Mouse (Mus musculus) neural tube, embryonic 12.5 days (tissue): ENCODE measurements at regions not wholly inside any gene's neighbourhood (a gene's known extent, or its start where the extent isn't known, plus 50 kb on each side); places are given as distances from the start of the nearest gene placed in this dataset.

Experiments used
- ATAC-seq: fragments of 200-750 bp; cut with Nextera tagmentation; 2 replicates; pipeline ENCODE4 v1.8.0; 2017; ENCODE audit warnings: low read depth, mild to moderate bottlenecking, moderate TSS enrichment, moderate library complexity; ENCODE audit not compliant: low FRiP score
- H3K27ac ChIP-seq: fragments of 300-500 bp; sonication (generic); 2 replicates; pipeline ENCODE4 v1.5.1; 2016
- H3K27me3 ChIP-seq: fragments of 300-500 bp; sonication (generic); replicated peaks from 2 replicates; pipeline ENCODE4 v1.6.1; 2016; ENCODE audit warnings: mild to moderate bottlenecking
- H3K36me3 ChIP-seq: fragments of 300-500 bp; sonication (generic); 2 replicates; pipeline ENCODE4 v1.6.1; 2016; ENCODE audit warnings: mild to moderate bottlenecking
- H3K4me1 ChIP-seq: fragments of 300-500 bp; sonication (generic); 2 replicates; pipeline ENCODE4 v1.6.1; 2016
- H3K4me2 ChIP-seq: fragments of 300-500 bp; sonication (generic); replicated peaks from 2 replicates; pipeline ENCODE4 v1.6.1; 2016; ENCODE audit warnings: mild to moderate bottlenecking
- H3K4me3 ChIP-seq: fragments of 300-500 bp; sonication (generic); 2 replicates; pipeline ENCODE4 v1.5.1; 2016
- H3K9ac ChIP-seq: fragments of 300-500 bp; sonication (generic); 2 replicates; pipeline ENCODE4 v1.6.1; 2016; ENCODE audit warnings: mild to moderate bottlenecking
- H3K9me3 ChIP-seq: fragments of 300-500 bp; sonication (generic); 2 replicates; pipeline ENCODE4 v1.6.1; 2016; ENCODE audit warnings: mild to moderate bottlenecking
- WGBS: fragments of 180-500 bp; shearing (Covaris S2); methylation state at CpG from one replicate; pipeline ENCODE4 v1.1.7; 2016; 5-methylcytosine and 5-hydroxymethylcytosine counted together

GRCm38 (mm10) chr7:40273459-40274072 lies 624.6 kb upstream of the Vstm2b start:
- Histone ChIP-seq H3K27ac (no peak overlapping the region), H3K4me1 (peaks cover 5% of the 10 kb centered on the region), H3K4me2 (no peak overlapping the region), H3K9me3 (no peaks in the 10 kb centered on the region), H3K36me3 (no peaks in the 10 kb centered on the region), H3K4me3 (no peak overlapping the region), H3K27me3 (no peaks in the 10 kb centered on the region), H3K9ac (no peak overlapping the region)
- peak; percentile 59 for ATAC-seq
- WGBS = 24% methylated on average over 2 of the region's 2 CpGs

GRCm38 (mm10) chr7:40275078-40275477 lies 623.0 kb upstream of the Vstm2b start:
- Histone ChIP-seq H3K4me2 (no peak overlapping the region), H3K9ac (no peak overlapping the region), H3K9me3 (no peaks in the 10 kb centered on the region), H3K27ac (no peak overlapping the region), H3K4me1 (peaks cover 5% of the 10 kb centered on the region), H3K4me3 (no peak overlapping the region), H3K27me3 (no peaks in the 10 kb centered on the region), H3K36me3 (no peaks in the 10 kb centered on the region)
- ATAC-seq = 0 out of 2 replicates have a peak, but pooled peaks have one; percentile 48
- WGBS = 52% methylated on average over 9 of the region's 9 CpGs

- Histone ChIP-seq H3K27ac (no peak overlapping the region), H3K27me3 (no peaks in the 10 kb centered on the region), H3K4me1 (peaks cover 5% of the 10 kb centered on the region), H3K9me3 (no peaks in the 10 kb centered on the region), H3K4me2 (no peak overlapping the region), H3K9ac (no peak overlapping the region), H3K36me3 (no peaks in the 10 kb centered on the region), H3K4me3 (no peak overlapping the region)
- 40% methylated on average over 4 of the region's 4 CpGs for WGBS
- peak; percentile 35; the same call in 1 of the 2 replicates for ATAC-seq
Observed at GRCm38 (mm10) chr7:40275658-40276057, 622.5 kb upstream of the Vstm2b start.

DNA sequence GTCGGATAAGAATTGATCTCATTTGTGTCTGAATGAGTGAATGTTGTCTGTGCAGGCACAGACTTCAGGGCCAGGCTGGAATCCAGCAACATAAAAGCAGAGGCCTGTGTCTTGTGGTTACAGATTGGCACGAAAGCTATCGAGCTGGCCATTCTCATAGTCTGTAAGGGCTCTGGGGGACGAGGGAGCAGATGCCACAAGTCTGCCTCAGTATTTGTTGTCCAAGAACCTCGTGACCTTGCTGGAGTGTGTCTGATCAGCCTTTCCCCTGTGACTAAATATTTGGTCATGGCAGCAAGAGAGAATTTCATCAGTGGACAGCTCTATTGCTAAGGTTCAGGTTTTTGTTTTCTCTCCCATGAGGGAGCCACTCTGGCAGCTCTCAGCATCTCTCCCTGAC lies 622.0 kb upstream of the Vstm2b start:
- no peaks in the 10 kb centered on the region for H3K36me3 ChIP-seq
- peak; percentile 14; the same call in 1 of the 2 replicates for ATAC-seq
- H3K4me2 ChIP-seq = no peak overlapping the region
- H3K27me3 ChIP-seq = no peaks in the 10 kb centered on the region
- no peak overlapping the region for H3K4me3 ChIP-seq
- H3K27ac ChIP-seq = no peak overlapping the region
- no peaks in the 10 kb centered on the region for H3K9me3 ChIP-seq
- H3K9ac ChIP-seq = no peak overlapping the region
- peaks cover 5% of the 10 kb centered on the region for H3K4me1 ChIP-seq
- WGBS = 34% methylated on average over 5 of the region's 5 CpGs

DNA sequence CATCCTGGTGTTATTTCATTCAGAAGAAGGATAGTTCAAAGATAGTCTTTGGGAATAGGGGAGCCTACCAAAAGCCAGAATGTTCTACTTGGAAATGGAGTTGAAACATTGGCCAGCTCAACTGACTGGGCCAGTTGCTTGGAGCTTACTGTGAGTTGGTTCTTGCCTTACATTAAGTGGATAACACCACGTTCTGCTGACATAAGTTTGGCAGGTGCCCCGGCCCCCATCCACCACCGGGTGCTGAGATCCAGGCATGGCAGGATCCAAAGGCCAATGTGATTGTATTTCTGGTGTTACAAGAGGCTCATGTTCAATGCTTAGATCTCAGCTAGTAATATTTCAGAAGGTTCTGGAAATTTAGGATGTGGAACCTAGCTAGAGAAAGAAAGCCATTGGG lies 608.0 kb upstream of the Vstm2b start:
- Histone ChIP-seq H3K36me3 (no peaks in the 10 kb centered on the region), H3K4me2 (no peak overlapping the region), H3K27ac (no peak overlapping the region), H3K27me3 (no peaks in the 10 kb centered on the region), H3K4me1 (no peaks in the 10 kb centered on the region), H3K9me3 (no peaks in the 10 kb centered on the region), H3K4me3 (no peak overlapping the region), H3K9ac (no peak overlapping the region)
- ATAC-seq = no peak
- 90% methylated on average over 3 of the region's 3 CpGs for WGBS

DNA sequence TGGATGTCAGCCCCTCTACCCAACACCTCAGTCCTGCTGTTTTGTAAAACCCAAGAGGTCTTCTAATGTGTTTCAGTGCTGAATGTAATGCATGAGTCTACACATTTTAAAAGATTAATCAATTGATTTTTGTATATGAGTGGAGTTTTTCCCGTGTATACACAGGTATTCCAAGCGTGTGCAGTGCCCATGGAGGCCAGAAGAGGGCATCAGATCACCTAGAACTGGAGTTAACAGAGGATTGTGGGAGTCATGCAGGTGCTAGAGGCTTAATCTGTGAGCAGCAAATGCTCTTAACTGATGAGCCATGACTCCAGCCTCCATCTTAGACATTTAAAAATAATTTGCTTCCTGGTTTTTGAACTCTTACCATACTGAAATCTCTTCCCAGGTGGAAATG lies 587.6 kb upstream of the Vstm2b start:
- WGBS = 20% methylated on average over 2 of the region's 2 CpGs

GRCm38 (mm10) chr7:40321171-40321570 lies 577.0 kb upstream of the Vstm2b start:
- no peak for ATAC-seq
- H3K4me2 ChIP-seq = no peak overlapping the region
- H3K27ac ChIP-seq = no peak overlapping the region
- H3K9ac ChIP-seq = no peak overlapping the region
- no peaks in the 10 kb centered on the region for H3K36me3 ChIP-seq
- WGBS = 67% methylated on average over 1 of the region's 1 CpGs
- H3K27me3 ChIP-seq = no peaks in the 10 kb centered on the region
- no peak overlapping the region for H3K4me3 ChIP-seq
- no peaks in the 10 kb centered on the region for H3K9me3 ChIP-seq
- no peaks in the 10 kb centered on the region for H3K4me1 ChIP-seq

More for the DNA sequence above, 587.6 kb upstream of the Vstm2b start:
- no peak overlapping the region for H3K4me3 ChIP-seq
- H3K9me3 ChIP-seq = no peaks in the 10 kb centered on the region
- no peak for ATAC-seq
- H3K27ac ChIP-seq = no peak overlapping the region
- H3K9ac ChIP-seq = no peak overlapping the region
- H3K4me1 ChIP-seq = no peaks in the 10 kb centered on the region
- no peaks in the 10 kb centered on the region for H3K27me3 ChIP-seq
- H3K36me3 ChIP-seq = no peaks in the 10 kb centered on the region
- H3K4me2 ChIP-seq = no peak overlapping the region

GRCm38 (mm10) chr7:40325188-40325705 lies 572.9 kb upstream of the Vstm2b start:
- H3K27me3 ChIP-seq = no peaks in the 10 kb centered on the region
- H3K4me3 ChIP-seq = no peak overlapping the region
- 85% methylated on average over 3 of the region's 3 CpGs for WGBS

DNA sequence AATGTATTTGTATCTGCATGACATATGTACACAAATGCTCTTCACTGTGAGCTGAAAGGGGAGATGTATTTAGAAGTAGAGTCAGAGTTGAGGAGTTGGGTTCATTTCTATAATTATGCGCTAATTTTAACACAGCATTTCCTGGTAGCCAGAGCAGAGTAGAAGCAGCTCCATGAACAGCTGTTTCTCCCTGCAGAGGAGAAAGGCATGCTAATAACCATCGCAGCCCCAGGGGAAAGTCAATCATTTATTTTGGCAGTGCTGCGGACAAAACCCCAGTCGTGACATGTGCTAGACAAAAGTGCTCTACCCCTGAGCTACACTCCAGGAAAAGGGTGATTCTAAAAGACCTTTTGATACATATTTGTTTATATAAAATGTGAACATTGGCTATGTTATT lies 565.7 kb upstream of the Vstm2b start:
- H3K4me3 ChIP-seq = no peak overlapping the region
- no peaks in the 10 kb centered on the region for H3K9me3 ChIP-seq
- no peak overlapping the region for H3K27ac ChIP-seq
- no peak overlapping the region for H3K4me2 ChIP-seq
- H3K4me1 ChIP-seq = no peaks in the 10 kb centered on the region
- peak; percentile 76 for ATAC-seq
- H3K9ac ChIP-seq = no peak overlapping the region
- H3K36me3 ChIP-seq = no peaks in the 10 kb centered on the region
- H3K27me3 ChIP-seq = no peaks in the 10 kb centered on the region
- 33% methylated on average over 4 of the region's 4 CpGs for WGBS

More at GRCm38 (mm10) chr7:40325188-40325705, 572.9 kb upstream of the Vstm2b start:
- no peak overlapping the region for H3K27ac ChIP-seq
- H3K36me3 ChIP-seq = no peaks in the 10 kb centered on the region
- H3K9me3 ChIP-seq = no peaks in the 10 kb centered on the region
- H3K9ac ChIP-seq = no peak overlapping the region
- ATAC-seq = no peak
- no peak overlapping the region for H3K4me2 ChIP-seq
- no peaks in the 10 kb centered on the region for H3K4me1 ChIP-seq

GRCm38 (mm10) chr7:40352306-40352705 lies 545.8 kb upstream of the Vstm2b start:
- Histone ChIP-seq H3K9ac (no peak overlapping the region), H3K36me3 (no peaks in the 10 kb centered on the region), H3K27me3 (no peaks in the 10 kb centered on the region), H3K4me3 (no peak overlapping the region), H3K4me1 (no peaks in the 10 kb centered on the region), H3K4me2 (no peak overlapping the region), H3K9me3 (no peaks in the 10 kb centered on the region), H3K27ac (no peak overlapping the region)
- WGBS = 60% methylated on average over 4 of the region's 4 CpGs
- ATAC-seq = no peak

- Histone ChIP-seq H3K27ac (no peak overlapping the region), H3K4me2 (no peak overlapping the region), H3K36me3 (no peaks in the 10 kb centered on the region), H3K4me3 (no peak overlapping the region), H3K27me3 (no peaks in the 10 kb centered on the region), H3K9ac (no peak overlapping the region), H3K4me1 (no peaks in the 10 kb centered on the region; the same call in 1 of the 2 replicates), H3K9me3 (no peaks in the 10 kb centered on the region)
- ATAC-seq = peak; percentile 78
- 6% methylated on average over 2 of the region's 2 CpGs for WGBS
Observed at GRCm38 (mm10) chr7:40362719-40363118, 535.4 kb upstream of the Vstm2b start.

DNA sequence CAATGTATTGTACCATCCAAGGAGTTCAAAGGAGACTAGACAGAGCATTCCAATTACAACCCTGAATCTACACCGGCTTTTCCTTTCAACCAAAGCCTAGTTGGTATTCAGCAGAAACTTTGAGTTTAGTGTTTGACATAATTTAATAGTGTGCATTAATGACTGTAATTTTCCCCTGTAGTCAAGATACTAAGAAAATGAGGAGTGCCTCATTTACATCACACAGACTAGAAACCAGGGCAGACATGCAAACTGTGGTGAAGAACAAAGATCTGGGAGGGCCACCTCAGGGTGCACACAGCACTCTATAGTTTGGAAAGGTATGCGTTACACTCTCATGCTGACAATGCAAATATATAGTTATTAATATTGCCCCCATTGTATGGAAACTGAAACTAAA lies 525.4 kb upstream of the Vstm2b start:
- H3K4me1 ChIP-seq = no peaks in the 10 kb centered on the region

DNA sequence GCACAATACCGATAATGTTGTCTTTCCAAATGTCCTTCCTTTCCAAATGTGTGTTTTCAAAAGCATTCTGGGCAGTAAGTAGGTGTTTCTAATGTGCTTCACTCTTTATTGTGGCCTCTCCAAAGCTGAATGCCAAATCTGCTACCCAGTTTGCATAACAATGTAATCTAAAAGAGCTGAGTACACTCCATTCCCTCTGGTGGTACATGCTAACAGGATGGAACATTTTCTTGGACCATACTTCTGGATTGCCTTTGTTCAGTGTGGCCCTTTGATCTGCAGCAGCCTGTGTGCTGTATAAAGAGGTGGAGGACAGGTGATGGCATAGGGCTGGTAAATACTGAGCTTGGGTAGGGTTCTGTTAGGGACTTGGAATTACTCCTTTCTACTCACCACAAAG lies 520.3 kb upstream of the Vstm2b start:
- Histone ChIP-seq H3K36me3 (no peaks in the 10 kb centered on the region), H3K27me3 (no peaks in the 10 kb centered on the region), H3K27ac (no peak overlapping the region), H3K9ac (no peak overlapping the region), H3K4me1 (no peaks in the 10 kb centered on the region), H3K4me2 (no peak overlapping the region), H3K9me3 (no peaks in the 10 kb centered on the region), H3K4me3 (no peak overlapping the region)
- no peak for ATAC-seq
- 85% methylated on average over 1 of the region's 1 CpGs for WGBS

More for the DNA sequence above, 525.4 kb upstream of the Vstm2b start:
- no peaks in the 10 kb centered on the region for H3K36me3 ChIP-seq
- H3K4me3 ChIP-seq = no peak overlapping the region
- no peaks in the 10 kb centered on the region for H3K27me3 ChIP-seq
- H3K27ac ChIP-seq = no peak overlapping the region
- no peak for ATAC-seq
- 62% methylated on average over 2 of the region's 2 CpGs for WGBS
- H3K9ac ChIP-seq = no peak overlapping the region
- no peaks in the 10 kb centered on the region for H3K9me3 ChIP-seq
- H3K4me2 ChIP-seq = no peak overlapping the region
